Mouse (Mus musculus) forebrain, embryonic 10.5 days (tissue): ENCODE data around the gene Mrps15. TPM values are rescaled to one million over a fixed set of nuclear protein-coding genes. Genes with fewer than 3 reads are reported as not detected.

Source experiments
- DNase-seq: peaks from one replicate; pipeline ENCODE4 v3.0.0-alpha.2; 2017; ENCODE audit warnings: low spot score; ENCODE audit errors: extremely low spot score
- H3K27ac ChIP-seq: fragments of 300-500 bp; sonication (generic); 2 replicates; pipeline ENCODE4 v1.5.1; 2016; ENCODE audit warnings: mild to moderate bottlenecking
- H3K27me3 ChIP-seq: fragments of 300-500 bp; sonication (generic); 2 replicates; pipeline ENCODE4 v1.6.1; 2016; ENCODE audit warnings: mild to moderate bottlenecking; ENCODE audit not compliant: poor library complexity, severe bottlenecking
- H3K36me3 ChIP-seq: fragments of 300-500 bp; sonication (generic); replicated peaks from 2 replicates; pipeline ENCODE4 v1.6.1; 2016; ENCODE audit warnings: mild to moderate bottlenecking, moderate library complexity
- H3K4me1 ChIP-seq: fragments of 300-500 bp; sonication (generic); 2 replicates; pipeline ENCODE4 v1.6.1; 2016
- H3K4me3 ChIP-seq: fragments of 300-500 bp; sonication (generic); 2 replicates; pipeline ENCODE4 v1.5.1; 2016; ENCODE audit warnings: mild to moderate bottlenecking, moderate library complexity
- H3K9me3 ChIP-seq: fragments of 300-500 bp; sonication (generic); 2 replicates; pipeline ENCODE4 v1.6.1; 2016; ENCODE audit warnings: mild to moderate bottlenecking, moderate library complexity
- WGBS: fragments of 180-500 bp; shearing (Covaris S2); methylation state at CpG from one replicate; pipeline ENCODE4 v1.1.7; 2016; 5-methylcytosine and 5-hydroxymethylcytosine counted together
- polyA plus RNA-seq: library from polyadenylated mRNA; unstranded; fragments of >200 nt; fragmentation: Nextera tagmentation; extraction: Ambion mirVana; gene quantifications from 2 replicates; pipeline ENCODE4 v1.2.1, GENCODE M21; 2016

Mrps15 gene
- polyA plus RNA-seq = 136 and 151 TPM in 2 replicates

DNA sequence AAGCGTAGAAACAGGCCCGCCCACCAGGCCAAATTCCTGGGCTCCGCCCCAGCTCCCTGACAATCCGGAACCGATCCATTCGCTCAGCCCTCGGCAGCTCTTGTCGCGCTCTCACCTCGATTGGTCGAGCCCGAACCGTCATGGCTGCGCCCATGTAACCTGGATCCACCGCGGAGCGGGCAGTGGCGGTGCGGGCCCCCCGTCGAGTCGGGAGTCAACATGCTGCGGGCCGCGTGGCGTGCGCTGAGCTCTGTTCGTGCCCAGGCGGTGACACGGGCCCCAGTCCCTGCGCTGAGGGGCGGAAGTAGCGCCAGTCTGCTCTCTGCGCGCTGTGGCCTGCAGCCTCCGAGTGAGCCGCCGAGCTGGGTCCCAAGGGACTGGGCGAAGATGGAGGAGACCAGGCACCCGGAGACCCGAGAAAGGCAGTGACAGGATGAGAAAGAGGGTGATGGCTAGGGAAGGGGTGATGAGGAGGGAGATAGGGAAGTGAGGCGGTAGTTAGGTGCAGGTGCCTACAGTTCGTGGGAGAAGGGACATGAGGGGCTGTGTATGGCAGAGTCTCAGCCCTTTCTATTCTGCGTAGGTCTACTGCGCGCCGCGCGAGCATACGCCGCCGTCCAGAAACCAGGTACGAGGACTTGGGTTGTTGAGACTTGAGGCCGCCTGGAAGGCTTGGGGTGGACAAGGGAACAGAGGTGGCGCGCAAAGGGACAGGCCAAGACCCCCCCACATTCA lies at the start of gene Mrps15:
Mrps15 (plus strand) TSS at position 75 of the 735 bp plus-strand sequence.
- under 1% methylated on average over 56 of the region's 56 CpGs for WGBS
- Histone ChIP-seq H3K27ac (peak within 1 kb of the TSS; percentile 93), H3K27me3 (no peaks in the 10 kb centered on the region), H3K4me3 (peak within 1 kb of the TSS; percentile 92), H3K36me3 (peaks cover 30% of the 10 kb centered on the region), H3K9me3 (no peaks in the 10 kb centered on the region), H3K4me1 (peaks cover 21% of the 10 kb centered on the region)
- DNase-seq = peak; percentile 88

GRCm38 (mm10) chr4:125997826-125998225 lies 48.9 kb upstream of the Mrps15 start:
- WGBS = 89% methylated on average over 2 of the region's 2 CpGs
- no peaks in the 10 kb centered on the region for H3K36me3 ChIP-seq

DNA sequence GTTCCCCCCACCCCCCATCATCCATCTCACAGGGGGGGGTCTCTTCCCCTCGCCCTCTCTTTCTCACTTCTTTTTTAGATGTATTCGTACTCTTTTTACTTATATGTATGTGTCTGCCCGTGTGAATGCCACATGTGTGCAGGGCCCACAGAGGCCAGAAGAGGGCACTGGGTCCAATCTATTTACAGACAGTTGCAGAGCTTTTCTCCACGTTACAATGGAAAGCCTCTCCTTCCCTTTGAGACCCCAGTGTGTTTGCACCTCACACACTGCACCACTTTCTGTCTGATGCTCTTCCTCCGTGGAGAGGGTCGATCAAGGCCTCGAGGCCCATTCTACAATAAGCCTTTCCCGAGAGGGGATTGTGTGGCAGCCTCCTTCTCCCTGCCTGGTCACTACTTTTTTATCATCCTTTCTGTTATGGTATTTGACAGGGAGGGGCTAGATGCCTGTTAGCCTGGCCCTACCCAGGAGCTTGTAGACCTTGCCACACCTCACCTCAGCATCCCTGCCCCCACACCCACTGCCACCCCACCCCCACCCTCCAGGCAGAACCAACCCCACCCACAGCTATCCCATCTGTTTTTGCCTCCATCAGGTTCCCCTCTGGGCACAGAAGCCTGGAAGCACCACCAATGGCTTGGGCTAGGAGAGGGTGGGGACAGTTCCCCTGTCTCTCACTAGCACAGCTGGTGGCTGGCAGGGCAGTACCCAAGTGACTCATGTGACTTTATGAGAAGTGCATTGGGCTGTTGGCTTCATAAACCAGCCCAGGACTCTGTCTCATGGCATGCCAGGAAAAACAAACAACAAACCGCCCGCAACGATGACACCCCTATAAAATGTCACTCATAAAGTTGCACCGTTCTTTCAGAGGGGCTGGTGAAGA lies 45.2 kb upstream of the Mrps15 start:
- no peak overlapping the region for H3K4me3 ChIP-seq
- no peak for DNase-seq
- no peaks in the 10 kb centered on the region for H3K4me1 ChIP-seq
- H3K27me3 ChIP-seq = no peaks in the 10 kb centered on the region
- no peaks in the 10 kb centered on the region for H3K36me3 ChIP-seq
- H3K9me3 ChIP-seq = peaks cover 22% of the 10 kb centered on the region; the same call in 1 of the 2 replicates
- WGBS = 87% methylated on average over 12 of the region's 12 CpGs
- no peak overlapping the region for H3K27ac ChIP-seq

More at GRCm38 (mm10) chr4:125997826-125998225, 48.9 kb upstream of the Mrps15 start:
- no peak for DNase-seq
- H3K4me1 ChIP-seq = no peaks in the 10 kb centered on the region
- no peak overlapping the region for H3K4me3 ChIP-seq
- no peak overlapping the region for H3K27ac ChIP-seq
- no peaks in the 10 kb centered on the region for H3K27me3 ChIP-seq
- peaks cover 22% of the 10 kb centered on the region; the same call in 1 of the 2 replicates for H3K9me3 ChIP-seq

DNA sequence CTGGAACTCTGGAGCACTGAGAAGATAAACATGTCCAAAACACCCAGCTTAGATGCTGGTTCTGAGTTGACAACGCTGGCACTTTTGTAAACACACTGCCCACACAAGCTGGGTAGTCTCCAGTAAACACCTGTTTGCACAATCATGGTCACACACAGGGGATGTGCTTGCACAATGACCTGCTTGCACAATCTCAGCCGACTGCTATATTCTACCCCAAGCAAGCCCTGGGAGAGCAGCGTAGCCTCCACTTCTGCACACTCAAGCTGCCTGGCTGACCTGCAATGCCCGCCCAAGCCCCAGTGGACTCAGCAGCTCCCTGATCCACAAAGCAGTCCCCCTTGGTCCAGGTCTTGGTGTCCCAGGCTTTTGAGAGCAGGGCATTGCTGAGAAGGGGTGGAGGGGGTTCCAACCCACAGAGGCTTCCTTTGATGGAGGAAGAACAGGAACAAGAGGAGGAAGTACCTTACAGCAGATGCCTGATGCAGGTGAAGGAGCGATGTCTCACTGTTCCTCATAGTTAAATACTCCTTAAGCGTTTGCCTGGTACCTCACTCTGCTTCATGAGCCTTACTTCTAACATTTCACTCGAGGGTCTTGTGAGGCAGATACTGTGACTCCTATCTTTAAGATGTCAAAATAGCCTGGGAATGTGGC lies 28.9 kb upstream of the Mrps15 start:
- Histone ChIP-seq H3K9me3 (no peaks in the 10 kb centered on the region), H3K27ac (no peak overlapping the region), H3K27me3 (no peaks in the 10 kb centered on the region), H3K36me3 (no peaks in the 10 kb centered on the region), H3K4me1 (no peaks in the 10 kb centered on the region), H3K4me3 (no peak overlapping the region)
- no peak for DNase-seq
- 85% methylated on average over 7 of the region's 7 CpGs for WGBS

DNA sequence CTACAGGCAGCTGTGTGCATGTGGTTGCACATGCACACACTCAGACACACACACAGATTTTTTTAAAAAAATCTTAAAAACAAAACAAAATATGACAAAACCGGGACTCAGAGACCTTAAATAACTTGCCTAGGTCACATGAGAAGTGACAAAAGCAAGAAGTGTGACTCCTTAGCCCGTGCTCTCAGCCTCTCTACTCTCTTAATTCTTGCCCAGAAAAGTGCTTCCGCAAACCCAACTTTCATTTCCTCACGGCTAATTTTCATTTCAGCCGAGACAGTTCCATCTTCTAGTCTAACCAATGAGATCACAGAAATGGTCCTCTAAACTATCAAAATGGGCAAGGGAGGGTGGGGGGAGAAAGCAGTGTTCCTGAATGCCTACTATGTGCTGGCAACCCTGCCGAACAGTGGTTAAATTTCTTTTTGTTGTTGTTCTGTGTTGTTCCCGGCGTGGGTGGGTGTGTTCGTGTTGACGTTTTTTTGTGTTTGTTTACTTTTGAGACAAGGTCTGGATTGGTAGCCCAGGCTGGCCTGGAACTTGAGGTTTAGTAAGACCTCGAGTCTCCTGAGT lies 27.7 kb upstream of the Mrps15 start:
- DNase-seq = no peak
- WGBS = 85% methylated on average over 11 of the region's 11 CpGs
- Histone ChIP-seq H3K27me3 (no peaks in the 10 kb centered on the region), H3K36me3 (no peaks in the 10 kb centered on the region), H3K4me3 (no peak overlapping the region), H3K27ac (no peak overlapping the region), H3K4me1 (no peaks in the 10 kb centered on the region), H3K9me3 (no peaks in the 10 kb centered on the region)

GRCm38 (mm10) chr4:126024303-126024900 lies 22.3 kb upstream of the Mrps15 start, which contains the start of gene Csf3r:
Gene Csf3r (plus strand): TSS chr4:126024550.
- Histone ChIP-seq H3K4me3 (no peak within 1 kb of the TSS), H3K9me3 (no peaks in the 10 kb centered on the region), H3K27me3 (no peaks in the 10 kb centered on the region), H3K36me3 (no peaks in the 10 kb centered on the region), H3K27ac (no peak within 1 kb of the TSS), H3K4me1 (0 out of 2 replicates have a peak, but pooled peaks cover 4% of the 10 kb centered on the region)
- DNase-seq = no peak
- 65% methylated on average over 16 of the region's 16 CpGs for WGBS

- H3K9me3 ChIP-seq = no peaks in the 10 kb centered on the region
- 0 out of 2 replicates have a peak, but pooled peaks cover 4% of the 10 kb centered on the region for H3K4me1 ChIP-seq
- 95% methylated on average over 5 of the region's 5 CpGs for WGBS
- H3K36me3 ChIP-seq = no peaks in the 10 kb centered on the region
- no peaks in the 10 kb centered on the region for H3K27me3 ChIP-seq
- no peak for DNase-seq
- H3K4me3 ChIP-seq = no peak overlapping the region
- H3K27ac ChIP-seq = no peak overlapping the region
These were observed 20.9 kb upstream of the Mrps15 start for GRCm38 (mm10) chr4:126025801-126026200.

- no peak overlapping the region for H3K27ac ChIP-seq
- DNase-seq = no peak
- H3K27me3 ChIP-seq = no peaks in the 10 kb centered on the region
- H3K9me3 ChIP-seq = no peaks in the 10 kb centered on the region
- no peak overlapping the region for H3K4me3 ChIP-seq
- 0 out of 2 replicates have a peak, but pooled peaks cover 4% of the 10 kb centered on the region for H3K4me1 ChIP-seq
- H3K36me3 ChIP-seq = no peaks in the 10 kb centered on the region
- WGBS = 91% methylated on average over 3 of the region's 3 CpGs
These were observed 18.7 kb upstream of the Mrps15 start for GRCm38 (mm10) chr4:126027980-126028379.

- no peak for DNase-seq
- 83% methylated on average over 3 of the region's 3 CpGs for WGBS
- H3K4me3 ChIP-seq = no peak overlapping the region
These were observed 17.7 kb upstream of the Mrps15 start for GRCm38 (mm10) chr4:126029042-126029441.

DNA sequence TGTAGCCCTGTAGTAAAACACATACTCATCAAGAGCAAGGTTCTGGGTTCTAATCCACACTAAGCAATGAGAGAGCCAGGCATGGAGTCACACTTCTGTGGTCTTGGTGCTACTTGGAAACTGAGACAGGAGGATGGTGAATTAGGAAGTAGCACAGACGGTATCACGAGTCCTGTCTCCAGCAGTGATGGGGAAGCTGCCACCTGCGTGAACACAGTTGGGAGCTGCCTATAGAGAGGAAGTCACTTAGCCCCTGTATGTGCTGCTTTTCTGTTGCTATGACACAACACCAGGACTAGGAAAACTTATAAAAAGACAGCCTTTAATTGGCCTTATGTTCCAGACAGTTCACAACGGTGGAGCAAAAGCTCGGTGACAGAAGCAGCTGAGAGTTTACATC lies 16.0 kb upstream of the Mrps15 start:
- Histone ChIP-seq H3K4me3 (no peak overlapping the region), H3K27ac (no peak overlapping the region), H3K36me3 (no peaks in the 10 kb centered on the region), H3K4me1 (no peaks in the 10 kb centered on the region), H3K27me3 (no peaks in the 10 kb centered on the region), H3K9me3 (no peaks in the 10 kb centered on the region)
- no peak for DNase-seq
- 87% methylated on average over 5 of the region's 5 CpGs for WGBS

More at GRCm38 (mm10) chr4:126029042-126029441, 17.7 kb upstream of the Mrps15 start:
- no peaks in the 10 kb centered on the region for H3K9me3 ChIP-seq
- H3K4me1 ChIP-seq = 0 out of 2 replicates have a peak, but pooled peaks cover 4% of the 10 kb centered on the region
- H3K27ac ChIP-seq = no peak overlapping the region
- H3K27me3 ChIP-seq = no peaks in the 10 kb centered on the region
- no peaks in the 10 kb centered on the region for H3K36me3 ChIP-seq

DNA sequence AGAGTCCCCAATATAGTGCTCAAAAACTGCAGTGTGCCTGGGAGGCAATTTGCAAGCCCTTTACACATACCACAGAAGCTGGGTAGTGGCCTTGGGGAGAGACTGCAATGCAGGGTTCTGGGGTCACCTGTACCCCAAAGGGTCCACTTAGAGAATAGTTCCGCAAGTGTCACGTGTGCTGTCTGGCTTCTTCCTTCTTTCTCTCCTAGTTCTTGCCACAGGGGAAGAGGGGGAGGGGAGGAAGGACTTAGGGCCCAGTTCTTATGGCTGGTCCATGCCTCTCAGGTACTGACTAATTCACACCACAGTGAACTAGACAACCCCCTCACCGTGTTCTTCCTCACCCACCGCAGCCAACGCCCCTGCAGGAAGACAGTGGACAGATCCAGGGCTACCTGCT lies 11.3 kb upstream of the Mrps15 start:
- Histone ChIP-seq H3K27me3 (no peaks in the 10 kb centered on the region), H3K4me1 (no peaks in the 10 kb centered on the region), H3K9me3 (no peaks in the 10 kb centered on the region), H3K27ac (no peak overlapping the region), H3K4me3 (no peak overlapping the region), H3K36me3 (no peaks in the 10 kb centered on the region)
- DNase-seq = no peak
- 75% methylated on average over 5 of the region's 5 CpGs for WGBS

DNA sequence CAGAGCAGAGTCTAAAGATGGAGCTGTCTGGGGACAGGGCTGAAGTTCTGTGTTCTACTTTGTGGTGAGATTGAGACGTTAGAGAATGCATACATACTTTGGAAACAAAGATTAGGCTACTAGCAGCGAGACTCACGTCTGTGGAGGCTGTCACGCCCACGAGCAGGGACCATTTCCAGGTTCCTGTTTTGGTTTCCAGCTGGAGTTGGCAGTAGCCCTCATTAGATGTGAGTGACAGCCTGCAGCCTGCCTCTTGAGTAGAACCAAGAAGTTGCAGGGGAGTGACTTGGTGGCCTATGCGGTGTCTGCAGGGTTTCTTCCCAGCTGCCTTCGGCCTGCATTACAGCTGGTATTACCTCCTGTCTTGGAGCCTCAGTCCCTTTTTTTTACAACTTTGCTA lies 4.9 kb downstream of the Mrps15 start:
- no peak overlapping the region for H3K27ac ChIP-seq
- H3K27me3 ChIP-seq = no peaks in the 10 kb centered on the region
- H3K4me1 ChIP-seq = peaks cover 18% of the 10 kb centered on the region
- no peak for DNase-seq
- no peaks in the 10 kb centered on the region for H3K9me3 ChIP-seq
- H3K36me3 ChIP-seq = peaks cover 76% of the 10 kb centered on the region
- no peak overlapping the region for H3K4me3 ChIP-seq
- WGBS = 88% methylated on average over 7 of the region's 7 CpGs
